Mouse (Mus musculus) heart, embryonic 12.5 days (tissue): ENCODE measurements around the gene Ccdc121. TPM values are rescaled to one million over a fixed set of nuclear protein-coding genes. Genes with fewer than 3 reads are reported as not detected.

Experiments used
- ATAC-seq: fragments of 200-750 bp; cut with Nextera tagmentation; 2 replicates; pipeline ENCODE4 v1.8.0; 2017; ENCODE audit warnings: moderate TSS enrichment, moderate library complexity; ENCODE audit not compliant: insufficient number of reproducible peaks, low FRiP score
- H3K27ac ChIP-seq: fragments of 300-500 bp; sonication (generic); 2 replicates; pipeline ENCODE4 v1.5.1; 2016; ENCODE audit warnings: mild to moderate bottlenecking, moderate library complexity; ENCODE audit not compliant: poor library complexity, severe bottlenecking
- H3K27me3 ChIP-seq: fragments of 300-500 bp; sonication (generic); replicated peaks from 2 replicates; pipeline ENCODE4 v1.6.1; 2016; ENCODE audit warnings: mild to moderate bottlenecking, moderate library complexity
- H3K36me3 ChIP-seq: fragments of 300-500 bp; sonication (generic); 2 replicates; pipeline ENCODE4 v1.6.1; 2016; ENCODE audit warnings: mild to moderate bottlenecking, moderate library complexity
- H3K4me1 ChIP-seq: fragments of 300-500 bp; sonication (generic); replicated peaks from 2 replicates; pipeline ENCODE4 v1.6.1; 2016; ENCODE audit warnings: mild to moderate bottlenecking
- H3K4me2 ChIP-seq: fragments of 300-500 bp; sonication (generic); 2 replicates; pipeline ENCODE4 v1.6.1; 2016; ENCODE audit warnings: mild to moderate bottlenecking, moderate library complexity
- H3K4me3 ChIP-seq: fragments of 300-500 bp; sonication (generic); 2 replicates; pipeline ENCODE4 v1.5.1; 2016; ENCODE audit warnings: mild to moderate bottlenecking
- H3K9ac ChIP-seq: fragments of 300-500 bp; sonication (generic); 2 replicates; pipeline ENCODE4 v1.6.1; 2016; ENCODE audit warnings: mild to moderate bottlenecking, moderate library complexity
- H3K9me3 ChIP-seq: fragments of 300-500 bp; sonication (generic); replicated peaks from 2 replicates; pipeline ENCODE4 v1.6.1; 2016; ENCODE audit warnings: mild to moderate bottlenecking, moderate library complexity
- WGBS: fragments of 180-500 bp; shearing (Covaris S2); methylation state at CpG from one replicate; pipeline ENCODE4 v1.1.7; 2016; 5-methylcytosine and 5-hydroxymethylcytosine counted together
- polyA plus RNA-seq: library from polyadenylated mRNA; unstranded; fragments of >200 nt; fragmentation: Nextera tagmentation; extraction: Ambion mirVana; gene quantifications from 2 replicates; pipeline ENCODE4 v1.2.1, GENCODE M21; 2016

The Ccdc121 gene
- polyA plus RNA-seq, 1 experiment from 2014 or later = 0.31 TPM

DNA sequence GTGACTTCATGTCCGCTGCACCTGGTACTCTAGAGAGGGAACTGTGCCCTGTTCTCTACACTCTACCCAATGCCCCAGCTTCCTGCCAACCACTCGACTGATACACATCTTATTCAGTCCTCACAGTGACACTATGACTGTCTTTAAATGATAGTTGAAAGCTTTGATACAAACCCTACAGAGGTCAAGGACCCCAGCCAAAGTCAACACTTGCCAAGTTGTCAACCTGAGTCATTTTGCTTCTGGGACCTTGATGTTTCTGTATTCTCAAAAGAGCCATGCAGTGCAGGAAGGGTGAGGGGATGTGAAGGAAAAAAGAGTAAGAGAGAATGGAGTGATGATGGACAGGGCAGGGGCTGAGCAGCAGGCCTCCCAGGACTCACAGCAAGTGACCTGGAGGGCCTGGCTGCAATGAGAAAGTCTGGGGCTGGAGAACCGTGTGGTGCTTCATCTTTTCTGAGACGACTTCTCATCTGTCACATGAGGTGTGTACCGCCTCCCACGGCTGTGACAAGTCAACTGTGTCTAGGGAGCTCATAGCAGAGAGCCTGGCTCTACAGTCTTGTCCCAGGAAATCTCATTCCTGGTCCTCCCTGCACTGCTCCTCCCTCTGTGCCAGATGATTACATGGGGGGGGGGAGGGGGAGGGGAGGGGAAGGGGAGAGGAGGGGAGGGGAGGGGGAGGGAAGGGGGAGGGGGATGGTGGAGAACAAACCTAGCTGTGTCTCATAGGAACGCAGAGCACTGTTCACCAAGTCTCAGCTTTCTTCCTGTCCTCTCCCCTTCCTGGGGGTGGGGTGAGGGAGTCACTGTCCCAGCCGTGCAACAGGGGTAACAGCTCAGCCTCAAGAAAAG is 49.0 kb downstream of the Ccdc121 start:
- 0 out of 2 replicates have a peak, but pooled peaks have one; percentile 37 for ATAC-seq
- Histone ChIP-seq H3K4me2 (no peak overlapping the region), H3K4me3 (no peak overlapping the region), H3K36me3 (no peaks in the 10 kb centered on the region), H3K27me3 (no peaks in the 10 kb centered on the region), H3K27ac (no peak overlapping the region), H3K9ac (no peak overlapping the region), H3K4me1 (peaks cover 20% of the 10 kb centered on the region), H3K9me3 (no peaks in the 10 kb centered on the region; the same call in 1 of the 2 replicates)
- WGBS = 53% methylated on average over 8 of the region's 8 CpGs

DNA sequence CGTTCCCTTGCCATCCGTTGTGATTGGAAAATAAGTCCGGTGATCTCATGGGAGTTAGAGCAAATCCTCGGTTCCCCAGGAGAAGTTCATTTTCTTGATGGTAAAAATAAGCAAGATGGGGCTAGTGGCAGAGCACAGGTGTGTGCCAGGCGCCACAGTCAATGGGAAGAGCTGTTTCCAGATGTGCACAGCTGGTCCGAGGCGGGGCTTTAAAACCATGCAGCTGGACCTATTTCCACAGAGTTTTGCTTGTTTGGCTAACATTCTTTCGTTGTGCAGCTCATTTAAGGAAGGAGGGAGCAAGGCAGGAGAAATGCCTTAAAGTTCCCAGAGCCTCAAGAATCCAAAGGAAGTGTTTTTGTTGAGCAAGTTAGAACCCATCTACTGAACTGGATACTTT is 49.8 kb downstream of the Ccdc121 start:
- Histone ChIP-seq H3K4me1 (peaks cover 12% of the 10 kb centered on the region), H3K4me3 (no peak overlapping the region), H3K27me3 (no peaks in the 10 kb centered on the region), H3K9me3 (no peaks in the 10 kb centered on the region; the same call in 1 of the 2 replicates), H3K4me2 (no peak overlapping the region), H3K27ac (no peak overlapping the region), H3K36me3 (no peaks in the 10 kb centered on the region), H3K9ac (no peak overlapping the region)
- no peak for ATAC-seq
- 80% methylated on average over 8 of the region's 8 CpGs for WGBS

DNA sequence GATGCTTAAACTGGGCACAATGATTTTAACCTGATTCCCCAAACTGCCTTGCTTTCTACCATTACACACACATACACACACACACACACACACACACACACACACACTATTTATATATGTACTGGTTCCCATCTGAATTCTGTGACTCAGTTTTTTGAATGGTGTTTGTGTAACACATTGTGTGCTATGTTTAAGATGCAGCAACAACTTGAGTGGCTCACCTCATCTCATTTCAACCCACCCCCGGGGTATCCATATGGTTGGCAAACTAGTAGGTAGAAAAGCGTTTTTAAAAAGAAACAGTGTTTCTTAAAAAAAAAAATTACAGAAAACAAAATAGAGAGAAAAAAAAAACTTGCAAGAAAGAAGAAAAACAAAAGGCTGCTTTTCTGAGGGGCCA is 51.0 kb downstream of the Ccdc121 start:
- Histone ChIP-seq H3K4me1 (peaks cover 8% of the 10 kb centered on the region), H3K9ac (no peak overlapping the region), H3K4me2 (no peak overlapping the region), H3K4me3 (no peak overlapping the region), H3K27me3 (no peaks in the 10 kb centered on the region), H3K27ac (no peak overlapping the region), H3K9me3 (no peaks in the 10 kb centered on the region; the same call in 1 of the 2 replicates), H3K36me3 (no peaks in the 10 kb centered on the region)
- 74% methylated on average over 2 of the region's 2 CpGs for WGBS
- no peak for ATAC-seq

Other genes starting within 250 kb of the Ccdc121 start
- 0.27 and 0.36 TPM in 2 replicates for gene Cnih3, start 158.8 kb downstream of the Ccdc121 start, polyA plus RNA-seq
- gene Dnah14, start 65.1 kb upstream of the Ccdc121 start, polyA plus RNA-seq = 1.4 and 1.8 TPM in 2 replicates